ENCODE assay signal across 28 mouse cellular contexts in the genomic region with DNA sequence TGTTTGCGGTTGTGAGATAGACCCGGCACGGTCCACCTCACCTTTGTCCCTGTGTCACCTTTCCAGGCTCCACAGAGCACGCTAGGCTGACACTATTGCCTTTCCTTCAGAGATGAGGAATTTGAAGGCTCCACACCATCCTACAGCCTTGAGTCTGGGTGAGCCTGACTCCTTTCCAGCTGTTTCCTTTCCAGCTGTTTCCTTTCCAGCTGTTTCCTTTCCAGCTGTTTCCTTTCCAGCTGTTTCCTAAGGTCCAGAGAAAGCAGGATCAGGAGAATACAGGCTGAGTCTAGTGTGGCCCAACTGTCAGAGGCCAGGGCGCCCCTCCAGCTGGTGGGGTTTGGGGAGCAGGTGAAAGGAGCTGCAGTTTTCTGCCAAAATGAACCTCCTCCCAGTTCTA. TPM values are rescaled to one million over a fixed set of nuclear protein-coding genes. Genes with fewer than 3 reads are reported as not detected.
DNase-seq lines count a peak whose midpoint lies in the region; ATAC-seq lines count a peak whose summit lies in the region.
"Had no signal": no experiment of that assay in that cellular context is flagged by ENCODE, and none has a peak within 500 bp of the region (broad histone marks: within the 10 kb centered on the region; RNA-seq: fewer than 3 reads in every experiment).

No protein-coding gene starts in this region.

- intact Hi-C loops in heart, postnatal 14 days (cut with DNase I), result loop anchor here (10.0 kb wide), 1 partner anchor 234 kb away; no protein-coding TSS in a partner anchor

- DNase-seq in gastrocnemius, adult 8-10 months (ENCODE audit: low spot score in 2 of 2), result peak; percentile 33 to 49
- no peak for DNase-seq in gastrocnemius, postnatal 4 days (ENCODE audit: low spot score in 2 of 2)
- DNase-seq in kidney, postnatal 10 days, result peak; percentile 37
- DNase-seq in kidney, postnatal 36 days, result no peak
- peak; percentile 23 for DNase-seq in adipocyte (ENCODE audit: low spot score)
- peak; percentile 46 to 68 for DNase-seq in heart, postnatal 14 days
- DNase-seq in frontal cortex, postnatal 14 days (ENCODE audit: low spot score in 2 of 2), result no peak
- DNase-seq: adrenal gland, adult 8-10 months; cerebellum, adult 2 months; cerebellum, postnatal 25 days; right cerebral cortex, postnatal 25 days had no signal

- ATAC-seq in activated CD4-positive, CD25-positive, alpha-beta regulatory T cell, adult 4 months, result no peak
- ATAC-seq: hindbrain, embryonic 16.5 days; intestine, embryonic 15.5 days; midbrain, embryonic 13.5 days; Patski had no signal

RNA-seq across cellular contexts. Expression of a gene that starts 6.8 kb away (rescaled TPM):
- not detected for total RNA-seq in gastrocnemius, adult 8-10 months (2022)
- total RNA-seq in gastrocnemius, postnatal 4 days (2021), result under 1 TPM; 0.66 to 0.70 TPM
- total RNA-seq in heart, postnatal 14 days (2021), result not detected
- polyA plus RNA-seq in activated CD4-positive, CD25-positive, alpha-beta regulatory T cell, adult 4 months (2017; shearing (Covaris generic)), result not detected

RNA-seq across cellular contexts. Expression of a gene that starts 21.2 kb away (rescaled TPM):
- under 1 TPM in 1 of 4 experiments, not detected in 3; 0.09 TPM for total RNA-seq in gastrocnemius, adult 8-10 months (2022)
- total RNA-seq in gastrocnemius, postnatal 4 days (2021), result under 1 TPM; 0.18 to 0.25 TPM
- not detected for total RNA-seq in heart, postnatal 14 days (2021)
- polyA plus RNA-seq in activated CD4-positive, CD25-positive, alpha-beta regulatory T cell, adult 4 months (2017; shearing (Covaris generic)), result not detected
- total RNA-seq: granulocyte monocyte progenitor cell, adult 5-6 weeks; hematopoietic stem cell, adult 5-6 weeks; layer of hippocampus, adult 2 months; layer of hippocampus, postnatal 25 days; liver, adult 2 months; megakaryocyte, adult 5-6 weeks had no signal
- polyA plus RNA-seq: embryonic facial prominence, embryonic 12.5 days; forebrain, embryonic 11.5 days; hindbrain, embryonic 16.5 days; intestine, embryonic 15.5 days; limb, embryonic 11.5 days; liver, adult 2 months; liver, embryonic 16.5 days; lung, embryonic 16.5 days; midbrain, embryonic 13.5 days; neural tube, embryonic 12.5 days had no signal

Comparison
In these comparisons a context has a peak if more than half of its experiments do, and no peak if none do; other contexts are left out.
1. DNase-seq: peak in gastrocnemius, adult 8-10 months (2 of 2), kidney, postnatal 10 days (single experiment), adipocyte (single experiment) and heart, postnatal 14 days (2 of 2); none in gastrocnemius, postnatal 4 days (0 of 2), kidney, postnatal 36 days (0 of 2) and frontal cortex, postnatal 14 days (0 of 2).